Mouse (Mus musculus) forebrain, embryonic 14.5 days (tissue): ENCODE data around the gene Galnt7. TPM values are rescaled to one million over a fixed set of nuclear protein-coding genes. Genes with fewer than 3 reads are reported as not detected.

Source experiments
- ATAC-seq: fragments of 200-750 bp; cut with Nextera tagmentation; 2 replicates; pipeline ENCODE4 v1.8.0; 2017; ENCODE audit warnings: mild to moderate bottlenecking, moderate library complexity
- DNase-seq: peaks from one replicate; pipeline ENCODE4 v3.0.0-alpha.2; 2015; ENCODE audit warnings: low spot score
- H3K27ac ChIP-seq: fragments of 300-500 bp; sonication (generic); 2 replicates; pipeline ENCODE4 v1.5.1; 2014; ENCODE audit warnings: low read depth, mild to moderate bottlenecking, control low read depth, low read length, moderate library complexity
- H3K27me3 ChIP-seq: fragments of 300-500 bp; sonication (generic); replicated peaks from 2 replicates; pipeline ENCODE4 v1.6.1; 2014; ENCODE audit warnings: low read length, control low read depth, mixed read lengths; ENCODE audit not compliant: control insufficient read depth, insufficient read depth
- H3K36me3 ChIP-seq: fragments of 300-500 bp; sonication (generic); 2 replicates; pipeline ENCODE4 v1.6.1; 2014; ENCODE audit warnings: low read length, control low read depth; ENCODE audit not compliant: control insufficient read depth, insufficient read depth
- H3K4me1 ChIP-seq: fragments of 300-500 bp; sonication (generic); 2 replicates; pipeline ENCODE4 v1.6.1; 2014; ENCODE audit warnings: antibody characterized with exemption, low read length, control low read depth; ENCODE audit not compliant: control insufficient read depth, insufficient read depth
- H3K4me2 ChIP-seq: fragments of 300-500 bp; sonication (generic); 2 replicates; pipeline ENCODE4 v1.6.1; 2014; ENCODE audit warnings: mild to moderate bottlenecking, control low read depth, low read length
- H3K4me3 ChIP-seq: fragments of 300-500 bp; sonication (generic); 2 replicates; pipeline ENCODE4 v1.5.1; 2014; ENCODE audit warnings: low read depth, low read length, control low read depth
- H3K9ac ChIP-seq: fragments of 300-500 bp; sonication (generic); 2 replicates; pipeline ENCODE4 v1.6.1; 2014; ENCODE audit warnings: mild to moderate bottlenecking, low read length, control low read depth, moderate library complexity
- H3K9me3 ChIP-seq: fragments of 300-500 bp; sonication (generic); replicated peaks from 2 replicates; pipeline ENCODE4 v1.6.1; 2016; ENCODE audit warnings: low read length, control low read depth, mixed read lengths; ENCODE audit not compliant: control insufficient read depth
- WGBS: fragments of 180-500 bp; shearing (Covaris S2); extraction: QIAGEN DNeasy Blood & Tissue Kit; methylation state at CpG from one replicate; pipeline ENCODE4 v1.1.7; 2014; 5-methylcytosine and 5-hydroxymethylcytosine counted together
- polyA plus RNA-seq: library from polyadenylated mRNA; unstranded; fragments of >200 nt; fragmentation: Nextera tagmentation; extraction: Ambion mirVana; gene quantifications from 2 replicates; pipeline ENCODE4 v1.2.1, GENCODE M21; 2014

The Galnt7 gene
- polyA plus RNA-seq, 1 experiment from 2014 or later, result 9.1 TPM

GRCm38 (mm10) chr8:57479700-57480099 lies 173.1 kb downstream of the Galnt7 start:
- WGBS, result 97% methylated on average over 8 of the region's 8 CpGs
- no peak for DNase-seq
- H3K9me3 ChIP-seq, result no peaks in the 10 kb centered on the region
- H3K4me3 ChIP-seq, result no peak overlapping the region
- no peaks in the 10 kb centered on the region for H3K27me3 ChIP-seq
- no peak overlapping the region for H3K9ac ChIP-seq
- ATAC-seq, result no peak
- H3K36me3 ChIP-seq, result peaks cover 21% of the 10 kb centered on the region
- H3K4me2 ChIP-seq, result no peak overlapping the region
- no peaks in the 10 kb centered on the region for H3K4me1 ChIP-seq
- H3K27ac ChIP-seq, result no peak overlapping the region

DNA sequence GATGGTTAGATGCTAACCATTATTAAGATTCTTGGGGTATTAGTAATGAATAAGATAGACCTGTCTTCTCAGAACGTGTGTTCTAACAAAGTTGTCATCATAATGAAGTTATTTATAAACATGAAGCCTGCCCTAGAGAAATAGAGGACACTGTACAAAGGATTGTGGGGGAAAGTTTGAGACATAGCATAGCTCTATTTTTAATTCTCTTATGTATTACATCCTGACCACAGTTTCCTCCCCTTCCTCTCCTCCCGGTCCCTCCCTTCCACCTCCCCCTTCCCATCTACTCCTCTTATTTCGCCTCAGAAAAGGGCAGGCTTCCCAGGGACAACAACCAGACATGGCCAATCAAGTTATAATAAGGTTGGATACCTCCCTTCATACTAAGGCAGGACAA lies 174.4 kb downstream of the Galnt7 start:
- DNase-seq (no peak), ATAC-seq (no peak)
- no peak overlapping the region for H3K27ac ChIP-seq
- H3K27me3 ChIP-seq, result no peaks in the 10 kb centered on the region
- H3K36me3 ChIP-seq, result peaks cover 17% of the 10 kb centered on the region
- H3K4me3 ChIP-seq, result no peak overlapping the region
- H3K4me2 ChIP-seq, result no peak overlapping the region
- no peak overlapping the region for H3K9ac ChIP-seq
- no peaks in the 10 kb centered on the region for H3K9me3 ChIP-seq
- 73% methylated on average over 3 of the region's 3 CpGs for whole genome bisulfite sequencing
- no peaks in the 10 kb centered on the region for H3K4me1 ChIP-seq

Other genes starting within 250 kb of the Galnt7 start
- 6.9 and 10.1 TPM in 2 replicates for gene Scrg1, start 197.1 kb downstream of the Galnt7 start, polyA plus RNA-seq
- 87.4 and 91.1 TPM in 2 replicates for gene Sap30, start 165.2 kb downstream of the Galnt7 start, polyA plus RNA-seq
- 186 and 201 TPM in 2 replicates for gene Hmgb2, start 141.1 kb downstream of the Galnt7 start, polyA plus RNA-seq